Mouse (Mus musculus): Measurements from ENCODE around the gene Gm20517.

- TF ChIP-seq EP300 (IDR thresholded peaks at IDR 0.05; ENCODE audit: low read depth in 1 of 2, low read length in 2 of 2) (no peak), CTCF (IDR thresholded peaks at IDR 0.05 in 2 of 3, conservative IDR thresholded peaks at IDR 0.05 in 1 of 3; ENCODE audit: control insufficient read depth in 1 of 3, insufficient read depth in 1 of 3, low read depth in 2 of 3, low read length in 3 of 3, poor library complexity in 1 of 3, severe bottlenecking in 1 of 3) (peak; percentile 9 to 57 (median 24); a peak in 3 of 6 replicates), ZNF384 (IDR thresholded peaks at IDR 0.05; ENCODE audit: low read depth, low read length) (no peak), CHD2 (IDR thresholded peaks at IDR 0.05; ENCODE audit: low read length) (no peak), POLR2A (IDR thresholded peaks at IDR 0.05; ENCODE audit: control insufficient read depth in 1 of 2, insufficient read depth in 1 of 2, low read depth in 1 of 2, low read length in 2 of 2, poor library complexity in 1 of 2) (no peak), MAX (IDR thresholded peaks at IDR 0.05; ENCODE audit: low read length) (no peak), SMC3 (IDR thresholded peaks at IDR 0.05; ENCODE audit: low read depth, low read length) (peak; percentile 26; the same call in 1 of the 2 replicates), ETS1 (IDR thresholded peaks at IDR 0.05; ENCODE audit: low read depth, low read length) (no peak), MAFK (IDR thresholded peaks at IDR 0.05; ENCODE audit: borderline replicate concordance, low read depth, low read length) (no peak), TCF12 (IDR thresholded peaks at IDR 0.05; ENCODE audit: low read depth, low read length) (no peak)
These were observed 16.4 kb downstream of the Gm20517 start for GRCm38 (mm10) chr17:47627791-47628190.
